Mouse (Mus musculus) CH12.LX (cell line): Measurements from ENCODE around the gene Atp6v1g2.

Experiments
- CTCF ChIP-seq, 2 experiments: IDR thresholded peaks in 1 of 2; conservative IDR thresholded peaks in 1 of 2; 2 replicates each; pipeline ENCODE4 v1.5.1; 2011 to 2012; ENCODE audit warnings: low read depth in 2 of 2, low read length in 2 of 2, improper control_type of control experiment in 1 of 2, inconsistent platforms in 1 of 2, mild to moderate bottlenecking in 1 of 2, moderate library complexity in 1 of 2
- HCFC1 ChIP-seq: IDR thresholded peaks from 2 replicates; pipeline ENCODE4 v1.6.1; 2012; ENCODE audit warnings: low read depth, mild to moderate bottlenecking, inconsistent platforms, low read length, improper control_type of control experiment
- POLR2A ChIP-seq: IDR thresholded peaks from 2 replicates; pipeline ENCODE4 v1.6.1; 2011; ENCODE audit warnings: low read depth, mild to moderate bottlenecking, improper control_type of control experiment, low read length
- RCOR1 ChIP-seq: conservative IDR thresholded peaks from 2 replicates; pipeline ENCODE4 v1.6.1; 2012; ENCODE audit warnings: low read depth, mild to moderate bottlenecking, inconsistent platforms, low read length, improper control_type of control experiment
- SIN3A ChIP-seq: IDR thresholded peaks from 2 replicates; pipeline ENCODE4 v1.6.1; 2012; ENCODE audit warnings: low read length, improper control_type of control experiment, inconsistent platforms
- ZC3H11A ChIP-seq: IDR thresholded peaks from 2 replicates; pipeline ENCODE4 v1.6.1; 2012; ENCODE audit warnings: low read depth, mild to moderate bottlenecking, inconsistent platforms, low read length, improper control_type of control experiment
- ZKSCAN1 ChIP-seq: IDR thresholded peaks from 2 replicates; pipeline ENCODE4 v1.6.1; 2012; ENCODE audit warnings: low read depth, inconsistent platforms, low read length, improper control_type of control experiment, borderline replicate concordance

DNA sequence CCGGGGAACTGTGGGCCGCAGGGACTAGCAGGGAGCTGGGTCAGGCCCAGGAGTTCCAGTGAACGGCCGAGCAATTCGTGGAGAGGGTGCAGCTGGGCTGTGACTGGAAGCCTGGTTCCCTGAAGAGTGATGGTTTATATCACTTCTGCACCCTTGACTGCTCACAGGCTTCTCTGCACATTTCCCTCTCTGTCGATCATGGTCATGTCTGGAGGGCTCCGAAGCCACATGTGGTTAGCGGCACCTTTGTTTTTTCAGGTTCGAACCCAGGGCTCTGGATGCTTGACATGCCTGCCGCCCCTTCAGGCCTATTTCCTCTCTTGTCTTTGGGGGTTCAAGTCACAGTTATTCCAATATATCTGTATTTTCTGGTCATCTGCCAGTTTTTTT is 28.1 kb upstream of the Atp6v1g2 start:
- no peak for TF ChIP-seq CTCF (conservative IDR thresholded peaks at IDR 0.05 in 1 of 2, IDR thresholded peaks at IDR 0.05 in 1 of 2; ENCODE audit: low read depth in 2 of 2, low read length in 2 of 2)
- TF ChIP-seq POLR2A, result no peak
- TF ChIP-seq ZKSCAN1, result no peak
- TF ChIP-seq ZC3H11A, result no peak
- TF ChIP-seq SIN3A, result no peak
- TF ChIP-seq RCOR1, result no peak
- TF ChIP-seq HCFC1, result no peak
